Mouse (Mus musculus) lung, embryonic 14.5 days (tissue): ENCODE measurements around the gene Inhbb. TPM values are rescaled to one million over a fixed set of nuclear protein-coding genes. Genes with fewer than 3 reads are reported as not detected.
A peak's percentile ranks its signal among the peaks of the same experiment; 100 is the strongest.

Source experiments
- ATAC-seq: fragments of 200-750 bp; cut with Nextera tagmentation; 2 replicates; pipeline ENCODE4 v1.8.0; 2017; ENCODE audit warnings: mild to moderate bottlenecking, moderate TSS enrichment, moderate library complexity; ENCODE audit not compliant: insufficient read depth
- DNase-seq: peaks from one replicate; pipeline ENCODE4 v3.0.0-alpha.2; 2015
- H3K27ac ChIP-seq: fragments of 300-500 bp; sonication (generic); 2 replicates; pipeline ENCODE4 v1.5.1; 2014; ENCODE audit warnings: low read depth, mild to moderate bottlenecking, moderate library complexity
- H3K27me3 ChIP-seq: fragments of 300-500 bp; sonication (generic); 2 replicates; pipeline ENCODE4 v1.6.1; 2014; ENCODE audit warnings: low read length, control low read depth; ENCODE audit not compliant: insufficient read depth
- H3K36me3 ChIP-seq: fragments of 300-500 bp; sonication (generic); 2 replicates; pipeline ENCODE4 v1.6.1; 2014; ENCODE audit warnings: control low read depth; ENCODE audit not compliant: insufficient read depth
- H3K4me1 ChIP-seq: fragments of 300-500 bp; sonication (generic); 2 replicates; pipeline ENCODE4 v1.6.1; 2014; ENCODE audit warnings: antibody characterized with exemption, control low read depth; ENCODE audit not compliant: insufficient read depth
- H3K4me2 ChIP-seq: fragments of 300-500 bp; sonication (generic); 2 replicates; pipeline ENCODE4 v1.6.1; 2014; ENCODE audit warnings: mild to moderate bottlenecking
- H3K4me3 ChIP-seq: fragments of 300-500 bp; sonication (generic); 2 replicates; pipeline ENCODE4 v1.5.1; 2014; ENCODE audit warnings: low read depth, low read length
- H3K9ac ChIP-seq: fragments of 300-500 bp; sonication (generic); 2 replicates; pipeline ENCODE4 v1.6.1; 2014
- H3K9me3 ChIP-seq: fragments of 300-500 bp; sonication (generic); 2 replicates; pipeline ENCODE4 v1.6.1; 2016; ENCODE audit warnings: low read depth, low read length, control low read depth
- CTCF ChIP-seq: IDR thresholded peaks from 2 replicates; pipeline ENCODE4 v1.5.1; 2016; ENCODE audit warnings: antibody characterized with exemption, low read depth
- WGBS: fragments of 180-500 bp; shearing (Covaris S2); extraction: QIAGEN DNeasy Blood & Tissue Kit; methylation state at CpG from one replicate; pipeline ENCODE4 v1.1.7; 2014; 5-methylcytosine and 5-hydroxymethylcytosine counted together
- polyA plus RNA-seq: library from polyadenylated mRNA; unstranded; fragments of >200 nt; fragmentation: Nextera tagmentation; extraction: Ambion mirVana; gene quantifications from 2 replicates; pipeline ENCODE4 v1.2.1, GENCODE M21; 2014

The Inhbb gene
- polyA plus RNA-seq, 1 experiment from 2014 or later, result 0.13 TPM

DNA sequence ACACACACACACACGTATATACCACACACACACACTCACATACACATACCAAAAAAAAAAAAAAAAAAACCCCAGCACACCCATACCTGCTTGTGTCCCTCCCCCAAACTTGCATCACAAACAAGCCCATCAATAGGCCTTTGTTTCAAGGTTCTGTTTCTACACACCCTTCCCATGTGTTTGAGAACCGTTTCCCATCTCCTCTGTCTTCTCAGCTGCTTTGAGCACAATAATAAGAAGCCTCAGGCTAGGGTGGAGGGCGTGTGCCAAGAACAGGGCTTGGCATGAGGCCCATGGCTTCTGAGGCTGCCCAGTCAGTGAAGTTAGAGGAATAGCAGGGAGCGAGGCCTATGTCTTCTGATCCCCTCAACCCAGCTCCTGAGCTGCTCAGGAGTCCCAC is 31.7 kb upstream of the Inhbb start:
- ATAC-seq (no peak), DNase-seq (peak; percentile 52)
- Histone ChIP-seq H3K4me3 (no peak overlapping the region), H3K4me1 (no peaks in the 10 kb centered on the region), H3K4me2 (no peak overlapping the region), H3K36me3 (no peaks in the 10 kb centered on the region), H3K27ac (no peak overlapping the region), H3K9ac (no peak overlapping the region), H3K27me3 (no peaks in the 10 kb centered on the region), H3K9me3 (no peaks in the 10 kb centered on the region)
- no peak for TF ChIP-seq CTCF
- whole genome bisulfite sequencing, result 65% methylated on average over 4 of the region's 4 CpGs

DNA sequence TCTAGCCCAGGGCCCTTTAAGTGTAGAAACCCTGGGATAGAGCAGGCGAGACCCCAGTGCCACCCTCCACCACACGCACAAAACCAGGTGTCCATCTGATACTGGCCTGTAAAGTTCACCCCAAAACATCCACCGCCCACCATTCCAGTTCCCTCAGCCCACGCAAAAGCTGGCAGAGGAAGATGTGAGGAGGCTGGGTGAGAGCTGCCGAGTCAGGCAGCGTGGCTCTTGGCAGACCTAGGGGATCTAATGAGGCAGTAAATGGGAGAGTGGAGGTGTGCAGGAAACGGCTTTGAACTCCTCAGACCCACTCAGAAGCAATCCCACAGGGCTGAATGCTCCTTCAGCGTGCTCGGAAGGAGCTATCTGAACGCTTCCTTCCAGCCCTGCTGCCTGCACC is 29.4 kb upstream of the Inhbb start:
- DNase-seq (no peak), ATAC-seq (no peak)
- H3K9me3 ChIP-seq, result no peaks in the 10 kb centered on the region
- no peak overlapping the region for H3K4me3 ChIP-seq
- 53% methylated on average over 10 of the region's 10 CpGs for WGBS
- no peak overlapping the region for H3K27ac ChIP-seq
- H3K4me2 ChIP-seq, result no peak overlapping the region
- H3K36me3 ChIP-seq, result no peaks in the 10 kb centered on the region
- TF ChIP-seq CTCF, result no peak
- H3K27me3 ChIP-seq, result no peaks in the 10 kb centered on the region
- no peaks in the 10 kb centered on the region for H3K4me1 ChIP-seq
- no peak overlapping the region for H3K9ac ChIP-seq

DNA sequence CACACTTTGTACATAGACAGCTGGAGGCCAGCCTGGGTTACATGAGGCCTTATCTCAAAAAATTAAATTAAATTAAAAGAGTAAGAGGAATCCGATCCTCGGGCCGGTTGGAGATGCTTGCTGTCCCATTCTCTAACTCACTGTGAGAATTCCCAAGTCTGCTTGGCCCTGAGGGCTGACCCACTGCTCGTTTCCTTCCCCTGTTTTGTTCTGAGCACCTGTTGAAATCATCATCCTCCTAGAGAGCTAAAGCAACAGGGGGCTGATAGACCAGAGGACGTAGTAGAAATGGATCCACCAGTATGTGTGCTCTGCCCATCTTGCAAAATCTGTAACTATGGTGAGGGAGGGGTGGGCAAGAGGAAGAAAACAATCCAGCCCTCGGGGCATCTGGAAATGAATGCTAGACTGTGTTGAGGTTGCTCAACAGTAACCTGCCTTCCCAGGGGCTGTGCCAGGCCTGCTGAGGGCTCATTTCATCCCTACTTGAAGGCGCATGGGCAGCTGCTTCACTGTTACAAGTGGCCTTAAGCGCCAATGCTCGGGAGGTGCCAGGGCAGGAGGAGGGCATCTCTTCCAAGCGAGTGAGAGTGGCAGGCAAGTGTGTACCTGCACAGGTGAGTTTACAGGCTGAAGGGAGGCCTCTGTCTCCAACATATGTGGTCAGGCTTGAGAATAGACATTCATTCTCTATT is 28.8 kb upstream of the Inhbb start:
- 83% methylated on average over 10 of the region's 10 CpGs for WGBS
- Histone ChIP-seq H3K27ac (no peak overlapping the region), H3K9ac (no peak overlapping the region), H3K9me3 (no peaks in the 10 kb centered on the region), H3K27me3 (no peaks in the 10 kb centered on the region), H3K36me3 (no peaks in the 10 kb centered on the region), H3K4me1 (no peaks in the 10 kb centered on the region), H3K4me3 (no peak overlapping the region), H3K4me2 (no peak overlapping the region)
- DNase-seq, result no peak
- TF ChIP-seq CTCF, result no peak
- no peak for ATAC-seq

GRCm38 (mm10) chr1:119446753-119447283 is 24.8 kb upstream of the Inhbb start:
- ATAC-seq (no peak), DNase-seq (no peak)
- Histone ChIP-seq H3K4me3 (no peak overlapping the region), H3K27ac (no peak overlapping the region), H3K36me3 (no peaks in the 10 kb centered on the region), H3K27me3 (no peaks in the 10 kb centered on the region), H3K9ac (no peak overlapping the region), H3K4me1 (no peaks in the 10 kb centered on the region), H3K9me3 (no peaks in the 10 kb centered on the region), H3K4me2 (no peak overlapping the region)
- TF ChIP-seq CTCF, result no peak
- 48% methylated on average over 10 of the region's 10 CpGs for WGBS

GRCm38 (mm10) chr1:119443591-119444350 is 21.7 kb upstream of the Inhbb start:
- H3K27ac ChIP-seq, result no peak overlapping the region
- no peak overlapping the region for H3K4me3 ChIP-seq
- no peak overlapping the region for H3K4me2 ChIP-seq
- no peaks in the 10 kb centered on the region for H3K4me1 ChIP-seq
- no peaks in the 10 kb centered on the region for H3K27me3 ChIP-seq
- TF ChIP-seq CTCF, result peak; percentile 13; the same call in 1 of the 2 replicates
- DNase-seq (no peak), ATAC-seq (no peak)
- 80% methylated on average over 21 of the region's 21 CpGs for WGBS
- no peaks in the 10 kb centered on the region for H3K36me3 ChIP-seq
- H3K9me3 ChIP-seq, result no peaks in the 10 kb centered on the region
- H3K9ac ChIP-seq, result no peak overlapping the region

- no peak overlapping the region for H3K4me2 ChIP-seq
- no peak for ATAC-seq
- H3K27ac ChIP-seq, result no peak overlapping the region
- no peaks in the 10 kb centered on the region for H3K36me3 ChIP-seq
- H3K27me3 ChIP-seq, result no peaks in the 10 kb centered on the region
- DNase-seq, result no peak
- TF ChIP-seq CTCF, result no peak
- no peak overlapping the region for H3K9ac ChIP-seq
- H3K9me3 ChIP-seq, result no peaks in the 10 kb centered on the region
- no peaks in the 10 kb centered on the region for H3K4me1 ChIP-seq
- H3K4me3 ChIP-seq, result no peak overlapping the region
- WGBS, result 83% methylated on average over 9 of the region's 9 CpGs
These were observed 20.9 kb upstream of the Inhbb start for GRCm38 (mm10) chr1:119442901-119443300.

DNA sequence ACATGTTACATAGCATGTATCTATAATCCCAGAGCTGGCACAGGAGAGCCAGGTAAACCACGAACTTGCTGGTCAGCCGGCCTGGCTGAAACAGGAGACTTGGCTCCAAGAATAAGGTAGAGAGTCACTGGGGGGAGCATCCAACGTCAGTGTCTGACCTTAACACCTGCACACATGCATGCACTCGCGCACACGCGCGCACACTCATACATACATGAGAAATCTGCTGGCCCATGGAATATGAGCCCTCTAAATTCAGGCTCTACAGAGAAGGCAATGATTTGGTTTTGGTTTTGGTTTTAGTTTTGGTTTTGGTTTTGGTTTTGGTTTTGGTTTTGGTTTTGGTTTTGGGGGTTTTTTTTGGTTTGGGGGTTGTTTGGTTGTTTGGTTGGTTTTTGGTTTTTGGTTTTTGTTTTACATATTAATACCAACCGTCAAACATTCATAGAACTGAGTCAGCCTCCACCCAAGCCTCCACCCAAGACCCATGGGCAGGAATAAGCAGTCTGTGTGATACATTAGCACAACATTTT is 16.1 kb upstream of the Inhbb start:
- H3K36me3 ChIP-seq, result no peaks in the 10 kb centered on the region
- ATAC-seq (no peak), DNase-seq (no peak)
- no peak overlapping the region for H3K9ac ChIP-seq
- no peaks in the 10 kb centered on the region for H3K9me3 ChIP-seq
- 87% methylated on average over 9 of the region's 9 CpGs for WGBS
- H3K4me3 ChIP-seq, result no peak overlapping the region
- H3K27ac ChIP-seq, result no peak overlapping the region
- TF ChIP-seq CTCF, result no peak
- no peaks in the 10 kb centered on the region for H3K4me1 ChIP-seq
- H3K27me3 ChIP-seq, result no peaks in the 10 kb centered on the region
- no peak overlapping the region for H3K4me2 ChIP-seq
